Mouse (Mus musculus): Measurements from ENCODE around the gene Foxp1.

- TF ChIP-seq POLR2A (IDR thresholded peaks at IDR 0.05; ENCODE audit: control insufficient read depth, extremely low read depth, insufficient read depth, low read length, poor library complexity) (no peak), CTCF (IDR thresholded peaks at IDR 0.05; ENCODE audit: borderline replicate concordance, control insufficient read depth, extremely low read depth, insufficient read depth, low read length, poor library complexity) (no peak)
These were observed 119.6 kb downstream of the Foxp1 start for GRCm38 (mm10) chr6:99402941-99403340.
